Mouse (Mus musculus) ES-CJ7 (cell line): Measurements from ENCODE around the gene Gm42906.
A peak's percentile ranks its signal among the peaks of the same experiment; 100 is the strongest.

Source experiments
- DNase-seq: peaks from one replicate; pipeline ENCODE4 v3.0.0; 2011; ENCODE audit warnings: low read depth, low spot score

The Gm42906 gene

DNA sequence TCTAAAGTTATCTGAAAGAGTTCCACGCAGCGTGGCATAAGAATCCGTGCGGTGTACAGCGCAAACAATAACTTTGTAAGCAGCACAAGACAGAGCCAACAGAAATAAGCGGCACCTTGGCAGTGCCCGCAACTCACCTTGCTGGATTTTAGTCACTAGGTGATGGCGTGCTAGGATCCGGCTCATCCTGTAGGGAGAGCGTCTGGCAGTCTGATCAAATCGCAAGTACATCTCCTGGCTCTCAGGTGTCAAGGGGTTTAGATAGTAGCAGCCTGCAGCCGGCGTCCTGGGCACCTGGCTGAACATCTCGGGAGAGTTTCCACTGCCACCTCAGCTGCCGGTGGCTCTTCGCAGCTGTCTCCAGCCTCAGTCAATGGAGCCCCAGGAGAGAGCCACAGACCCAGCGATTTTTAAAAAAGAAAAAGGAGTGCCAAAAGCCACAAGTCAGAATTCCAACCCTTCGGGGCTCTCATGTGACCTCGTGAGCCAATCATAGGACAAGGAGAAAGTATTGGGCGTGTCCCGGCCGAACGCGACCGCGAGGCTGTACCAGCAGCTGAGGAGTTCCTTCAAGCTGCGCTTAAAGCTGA, 238.1 kb downstream of the Gm42906 start:
- peak; percentile 66 for DNase-seq

DNA sequence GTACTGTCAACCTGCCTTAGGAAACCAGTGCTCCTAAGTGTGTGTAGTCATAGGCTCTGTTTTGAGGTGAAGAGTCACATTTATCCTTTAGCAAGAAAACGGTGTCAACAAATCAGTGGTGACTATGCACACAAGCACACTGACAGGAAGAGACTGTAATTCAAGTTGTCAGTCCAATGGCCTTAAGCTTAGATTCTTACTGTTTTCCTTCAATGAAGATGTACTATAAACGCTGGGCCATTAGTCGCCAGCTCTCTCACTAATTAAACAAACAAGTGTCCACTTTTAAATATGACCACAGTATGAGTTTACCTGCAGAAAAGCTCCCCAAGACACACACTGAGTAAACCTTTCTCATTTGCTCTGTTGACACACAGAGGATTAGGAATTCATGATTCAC, 238.6 kb downstream of the Gm42906 start:
- DNase-seq: no peak

DNA sequence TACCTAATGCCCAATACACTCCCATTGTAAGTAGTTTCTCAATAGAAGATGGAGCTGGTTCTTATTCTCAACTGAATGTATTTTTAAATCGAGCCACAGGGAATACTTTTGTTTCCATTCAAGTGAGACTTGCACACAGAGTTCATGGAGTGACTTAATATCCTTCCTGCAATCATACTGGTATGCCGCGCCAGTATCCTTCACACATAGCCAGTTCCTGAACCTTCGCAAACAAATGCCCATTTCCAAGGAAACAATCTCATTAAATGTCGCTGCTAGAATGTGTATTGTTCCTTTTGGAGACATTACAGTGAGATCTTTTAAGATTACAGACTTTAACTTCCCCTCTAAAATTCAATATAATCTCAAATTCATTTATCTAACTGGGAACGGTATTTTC, 239.3 kb downstream of the Gm42906 start:
- DNase-seq: no peak

DNA sequence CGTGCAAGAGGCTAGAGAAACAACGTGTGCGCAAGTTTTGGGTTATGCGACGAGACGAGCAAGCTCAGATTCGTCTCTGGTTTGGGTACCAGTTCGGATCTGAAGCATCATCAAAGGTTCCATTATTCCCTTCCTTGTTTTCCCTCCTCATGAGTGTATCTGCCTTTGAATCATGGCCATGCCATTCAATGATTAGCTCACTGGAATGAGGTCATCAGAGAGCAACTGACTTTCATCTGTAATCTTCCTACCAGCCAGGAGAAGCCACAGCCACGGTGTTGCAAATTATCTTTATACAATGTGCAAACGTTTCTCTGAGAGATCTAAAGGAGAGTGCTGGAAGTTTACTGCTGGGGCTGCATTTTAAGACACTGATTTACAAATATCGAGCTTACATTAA, 240.6 kb downstream of the Gm42906 start:
- no peak for DNase-seq

DNA sequence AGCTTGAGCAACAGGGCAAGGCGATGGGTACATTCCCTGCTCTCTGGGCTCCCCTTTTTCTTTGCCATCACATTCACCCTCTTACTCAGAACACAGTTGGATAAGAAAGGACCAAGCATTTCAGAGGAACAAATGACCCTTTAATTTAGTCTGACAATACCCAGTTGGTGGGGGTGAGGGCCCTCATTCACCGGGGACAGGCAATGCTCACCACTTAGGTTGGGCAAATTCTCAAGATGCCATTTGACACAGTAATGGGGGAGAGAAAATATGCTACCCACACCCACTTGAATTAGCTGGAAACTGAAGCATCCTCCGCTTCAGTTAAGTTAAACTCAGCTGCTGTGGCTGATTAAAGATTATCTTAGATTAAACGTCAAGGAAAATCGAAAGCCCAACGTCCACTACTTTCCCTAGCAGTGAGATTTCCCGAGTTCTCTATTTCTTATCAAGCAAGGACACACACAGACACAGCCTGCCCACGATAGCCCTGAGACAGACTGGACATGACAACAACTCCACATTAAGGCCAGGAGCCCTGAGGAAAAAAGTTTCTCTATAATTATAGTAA, 242.6 kb downstream of the Gm42906 start:
- DNase-seq: no peak

DNA sequence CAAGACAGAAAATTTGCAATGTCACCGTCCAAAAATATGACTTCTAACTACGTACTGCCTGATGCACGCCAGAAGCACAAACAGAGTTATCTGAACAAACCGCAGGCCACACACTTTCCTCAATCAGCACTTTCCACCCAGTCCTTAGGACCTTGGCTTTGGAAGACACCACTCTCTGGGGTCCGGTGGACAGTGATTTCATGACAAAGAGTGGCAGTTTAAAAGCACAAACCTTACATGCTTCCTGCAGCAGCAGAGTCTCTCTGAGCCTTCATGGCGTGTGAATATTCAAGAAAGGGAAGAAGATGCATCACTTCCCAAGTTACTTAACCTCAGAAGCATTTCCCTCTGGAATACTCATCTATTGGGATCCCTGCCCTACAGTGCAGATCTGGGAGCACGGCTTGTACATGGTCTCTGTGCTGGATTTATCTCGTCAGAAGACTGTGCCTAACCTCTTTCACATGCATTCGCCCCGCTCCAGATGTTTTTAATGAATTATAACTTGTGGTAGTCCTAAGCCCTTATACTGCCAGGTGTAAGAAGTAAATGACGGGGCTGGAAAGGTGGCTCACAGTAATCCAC, 244.2 kb downstream of the Gm42906 start:
- no peak for DNase-seq

DNA sequence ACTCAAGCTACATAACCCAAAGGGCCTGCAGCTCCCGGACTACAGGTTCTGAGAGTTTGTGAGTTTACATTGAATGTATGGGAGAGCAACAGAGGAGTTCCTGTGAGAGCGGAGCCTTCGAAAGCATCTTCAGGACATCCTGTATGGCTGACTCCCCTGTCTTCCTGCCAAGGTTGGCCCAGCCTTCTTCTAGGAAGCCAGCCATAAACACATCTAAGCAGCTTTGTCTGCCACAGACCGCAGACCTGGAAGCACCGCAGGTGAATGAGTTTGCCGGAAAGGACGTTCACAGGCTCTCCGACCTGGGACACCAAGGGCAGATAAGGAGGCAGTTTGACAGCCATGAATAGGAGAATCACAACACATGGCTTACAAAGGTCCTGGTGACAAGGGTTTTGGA, 246.7 kb downstream of the Gm42906 start:
- DNase-seq: no peak

DNA sequence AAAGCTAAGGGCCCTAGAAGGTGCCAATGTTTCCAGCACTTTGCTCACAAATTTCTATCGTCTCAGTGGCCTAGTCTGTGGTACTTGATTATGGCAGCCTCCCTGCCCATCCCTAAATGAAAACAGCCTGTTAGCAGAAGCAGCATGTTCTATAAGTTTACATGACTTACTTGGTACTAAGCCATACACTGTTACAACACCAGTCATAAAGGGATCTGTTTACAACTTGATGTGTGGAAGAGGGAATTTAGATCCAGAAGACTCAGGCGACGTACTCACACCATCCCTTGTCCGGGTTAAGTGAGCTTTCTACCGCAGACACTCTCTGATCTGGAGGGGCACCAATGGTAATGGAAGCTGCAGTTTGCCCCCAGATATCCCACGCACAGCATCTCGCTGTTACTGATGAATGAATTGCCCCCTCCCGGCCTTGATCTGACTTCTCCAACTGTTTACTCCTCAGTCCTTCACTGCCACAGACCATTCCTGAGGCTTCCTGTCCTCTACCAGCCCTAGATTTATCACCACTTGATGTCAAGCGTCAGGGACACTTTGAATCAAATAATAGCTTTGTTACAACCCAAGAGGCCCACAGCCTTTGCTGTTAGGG, 247.7 kb downstream of the Gm42906 start:
- no peak for DNase-seq

DNA sequence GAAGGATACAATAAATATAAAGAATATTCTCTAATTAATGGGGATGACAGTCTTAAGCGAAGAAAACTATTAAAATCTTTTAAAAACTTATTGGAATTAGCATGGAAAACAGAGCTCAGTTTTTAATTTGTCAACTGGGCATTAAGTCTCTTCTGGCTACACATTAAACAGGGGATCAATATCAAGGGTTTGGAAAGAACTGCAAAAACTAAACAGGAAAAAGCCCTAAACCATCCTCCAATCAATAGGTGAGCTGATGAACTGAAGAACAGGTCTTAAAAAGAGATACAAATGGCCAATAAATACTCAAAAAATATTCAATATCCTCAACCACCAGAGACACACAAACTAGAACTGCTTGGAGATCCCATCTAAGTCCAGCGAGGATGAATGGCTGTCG, 250.8 kb downstream of the Gm42906 start:
- no peak for DNase-seq

DNA sequence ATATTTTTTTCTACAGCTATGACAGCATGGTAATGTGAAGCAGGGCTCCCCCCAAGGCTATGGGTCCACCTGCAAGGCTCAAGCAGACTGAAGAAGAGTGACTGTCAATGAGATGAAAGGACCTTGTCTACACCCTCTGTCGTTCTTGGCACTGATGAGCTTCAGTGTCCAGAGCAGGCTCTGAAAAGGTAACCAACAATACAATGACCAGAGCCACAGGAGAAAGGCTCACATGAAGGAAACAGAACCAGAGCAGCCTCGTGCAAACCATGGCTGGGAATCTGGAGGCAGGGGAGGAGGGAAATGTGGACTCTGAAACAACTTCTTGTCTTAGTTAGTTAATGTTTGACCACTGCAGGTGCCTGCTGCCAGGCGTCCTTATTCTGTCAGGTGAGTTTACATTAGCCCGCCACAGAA, 252.1 kb downstream of the Gm42906 start:
- no peak for DNase-seq

DNA sequence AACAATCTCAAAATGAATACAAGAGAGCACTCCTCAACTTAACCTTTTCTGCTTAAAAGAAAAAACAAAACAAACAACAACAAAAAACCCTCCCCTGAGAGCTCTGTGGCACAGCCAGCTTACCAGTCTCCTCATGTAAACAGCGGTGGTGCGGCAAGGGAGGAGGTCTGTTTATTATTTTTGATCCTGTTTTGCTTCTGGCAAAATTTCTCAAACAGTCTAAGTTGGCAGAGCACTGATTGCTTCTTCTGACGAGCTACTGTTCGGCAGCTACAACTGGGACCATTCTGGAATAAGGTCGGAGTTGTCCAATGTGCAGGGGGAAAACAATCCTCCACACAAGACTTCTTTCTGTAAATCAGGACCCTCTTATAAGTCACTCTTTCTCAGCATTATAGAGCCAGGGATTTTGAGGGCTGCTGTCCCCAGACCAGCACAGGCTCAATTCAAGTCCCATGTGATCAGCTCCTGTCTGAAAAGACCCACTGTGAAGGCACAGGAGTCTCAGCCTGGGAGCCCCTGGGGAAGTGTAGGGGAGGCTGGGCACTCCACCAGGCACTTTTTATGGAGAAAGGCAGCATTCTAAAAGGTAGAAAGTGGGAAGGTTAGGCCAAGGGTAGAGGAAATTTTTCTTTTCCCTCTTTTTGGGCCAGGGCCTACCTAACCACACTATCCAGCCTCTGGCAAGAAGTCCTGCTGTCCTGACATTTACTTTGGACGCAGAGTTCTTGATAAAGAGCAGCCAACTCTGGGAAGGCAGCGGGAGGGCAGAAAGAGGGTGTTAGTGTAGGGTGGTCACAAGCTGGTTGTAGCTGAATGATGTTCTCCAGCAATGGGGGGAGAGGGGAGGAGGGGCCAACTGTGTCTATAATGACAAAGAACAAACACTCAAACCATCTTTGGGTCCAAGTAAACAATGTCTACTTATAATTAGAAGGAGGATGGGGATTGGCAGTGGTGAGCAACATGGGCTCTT, 253.2 kb downstream of the Gm42906 start:
- DNase-seq: no peak

DNA sequence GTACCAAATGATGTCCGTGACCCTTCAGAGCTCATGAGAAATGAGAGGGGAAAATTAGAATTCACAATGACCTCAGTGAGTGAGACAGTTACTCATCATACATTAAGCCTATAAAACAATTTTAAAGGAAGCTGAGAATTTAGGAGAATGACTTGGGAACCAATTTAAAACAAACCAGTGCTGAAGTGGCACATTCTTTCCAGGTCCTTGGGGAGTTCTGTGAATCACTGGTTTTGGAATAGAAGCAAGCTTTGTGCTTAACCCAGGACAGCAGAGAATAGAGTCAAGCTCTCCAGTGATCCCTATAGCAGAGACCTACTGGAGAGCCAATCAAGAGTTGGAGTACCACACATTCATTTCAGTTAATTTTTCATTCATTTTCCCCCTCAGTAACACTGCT, 254.2 kb downstream of the Gm42906 start:
- no peak for DNase-seq

DNA sequence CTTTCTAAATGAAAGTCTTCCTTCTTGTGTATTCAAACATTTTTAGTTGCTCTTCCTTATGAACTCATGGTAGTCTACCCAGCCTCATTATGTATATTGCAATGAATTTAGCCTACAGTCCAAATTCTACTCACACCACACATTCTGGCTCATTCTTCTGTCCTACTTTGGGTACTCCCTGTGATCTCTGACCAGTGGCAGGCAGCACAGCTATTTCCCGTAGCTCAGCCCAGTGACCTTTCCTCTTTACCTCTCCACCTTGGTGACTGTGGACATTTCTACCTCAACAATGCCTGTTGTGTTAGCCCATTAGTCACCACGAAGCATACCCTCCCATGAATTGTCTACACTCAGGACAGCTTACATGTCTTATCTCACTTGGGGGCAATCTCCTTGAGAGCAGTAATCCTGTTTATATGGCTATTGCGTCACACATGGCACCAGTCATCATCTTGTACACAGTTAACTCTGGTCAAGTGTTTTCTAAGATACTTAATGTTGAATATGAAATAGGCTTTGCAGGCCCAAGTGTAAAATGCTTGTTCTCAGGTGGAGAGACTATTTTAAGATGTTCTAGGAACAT, 257.7 kb downstream of the Gm42906 start:
- no peak for DNase-seq

DNA sequence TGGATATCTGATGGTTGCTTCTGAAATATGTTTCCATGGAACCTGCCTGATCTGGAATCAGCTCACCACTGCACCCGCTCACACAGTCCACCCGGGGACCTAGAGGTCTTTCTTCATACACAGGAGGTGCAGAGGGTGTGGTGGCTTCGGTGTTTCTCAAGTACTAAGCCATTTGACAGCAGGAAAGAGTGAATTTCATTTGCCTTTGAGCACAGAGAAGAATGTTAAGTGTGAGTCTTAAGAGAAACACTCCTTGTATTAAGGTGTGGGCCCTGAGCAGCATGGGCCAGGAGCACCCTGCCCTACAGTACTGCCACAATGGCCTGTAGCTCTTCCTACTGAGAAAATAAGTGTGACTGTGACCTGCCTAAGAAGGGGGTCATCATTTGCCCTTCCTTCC, 259.8 kb downstream of the Gm42906 start:
- no peak for DNase-seq

DNA sequence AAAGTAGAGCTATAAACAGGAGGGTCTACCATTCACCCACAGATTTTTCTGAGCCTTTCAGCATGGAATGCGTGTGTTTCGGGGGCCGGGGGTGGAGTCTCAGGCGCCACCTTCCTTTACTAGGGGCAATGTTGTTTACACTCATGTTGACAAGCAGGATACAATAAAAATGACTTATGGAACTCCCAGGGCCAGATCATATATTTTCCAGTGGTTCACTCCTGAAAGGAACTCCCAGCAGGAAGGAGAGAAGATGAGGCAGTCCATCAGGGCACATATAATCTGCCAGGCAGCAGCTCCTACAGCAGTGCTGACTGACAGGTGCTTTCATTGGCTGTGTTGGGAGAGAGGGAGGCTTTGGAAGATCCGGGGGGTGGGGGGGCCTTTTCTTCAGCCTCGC, 260.3 kb downstream of the Gm42906 start:
- DNase-seq: no peak

DNA sequence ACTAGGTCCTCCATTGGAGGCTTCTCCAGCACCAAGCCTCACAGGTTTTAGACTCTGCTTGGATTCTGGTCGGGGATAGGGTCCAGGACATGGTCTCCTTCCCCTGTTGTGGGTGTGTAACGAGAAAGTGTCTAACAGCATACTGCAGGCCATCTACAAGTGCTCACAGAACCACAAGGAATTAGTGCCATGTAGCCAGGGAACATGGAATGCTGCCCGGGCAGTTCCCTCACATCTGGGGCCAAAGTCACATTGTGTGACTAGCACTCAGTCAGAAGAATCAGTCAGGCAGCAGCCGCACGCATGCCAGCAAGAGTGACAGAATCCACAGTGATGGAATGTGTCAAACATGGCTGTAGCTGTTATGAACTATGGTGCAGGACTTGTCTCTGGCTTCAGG, 261.7 kb downstream of the Gm42906 start:
- DNase-seq: no peak

DNA sequence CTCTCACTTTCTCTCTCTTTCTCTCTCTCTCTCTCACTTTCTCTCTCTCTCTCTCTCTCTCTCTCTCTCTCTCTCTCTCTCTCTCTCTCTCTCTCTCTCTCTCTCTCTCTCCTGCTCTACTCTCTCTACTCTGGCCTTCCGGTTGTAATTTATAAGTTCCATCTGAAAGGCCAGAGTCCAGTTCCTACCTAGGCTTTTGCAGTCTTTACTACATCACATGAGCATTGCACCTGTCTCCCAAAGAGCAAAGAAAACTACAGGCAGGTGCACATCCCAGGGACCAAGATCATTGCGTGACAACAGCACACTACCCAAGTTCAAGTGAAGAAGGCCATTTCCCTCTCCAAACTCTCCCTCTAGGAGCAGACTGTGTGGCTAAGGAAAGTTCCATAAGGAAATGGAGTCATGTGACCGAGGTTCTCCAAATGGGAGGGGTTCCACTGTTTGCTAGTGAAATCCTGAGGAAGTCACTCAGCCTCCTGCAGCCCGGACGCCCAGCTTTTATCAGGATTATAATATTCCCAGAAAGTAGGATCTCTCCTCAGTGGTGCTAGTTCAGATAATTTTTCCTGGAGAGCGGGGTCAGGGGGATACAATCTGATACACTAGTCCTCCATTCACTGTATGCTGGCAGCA, 262.5 kb downstream of the Gm42906 start:
- no peak for DNase-seq

DNA sequence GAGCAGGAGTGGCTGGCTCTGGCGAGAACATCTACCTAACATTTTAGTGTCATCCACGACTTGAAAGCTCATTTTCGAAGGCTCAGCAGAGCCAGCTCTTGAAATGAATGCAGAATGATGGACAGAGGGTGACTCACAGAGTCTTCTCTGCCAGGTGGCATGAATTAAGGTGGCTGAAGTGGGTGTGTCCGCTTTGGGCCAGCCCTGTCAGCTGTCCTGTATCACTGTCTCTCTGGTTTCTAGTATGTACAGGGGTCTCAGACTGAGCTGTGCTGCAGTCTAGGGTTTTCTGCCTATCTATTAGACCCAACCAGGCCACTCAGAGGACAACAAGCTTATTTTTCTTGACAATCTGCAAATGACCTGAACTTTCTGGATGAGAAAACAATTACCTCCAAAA, 263.1 kb downstream of the Gm42906 start:
- no peak for DNase-seq

DNA sequence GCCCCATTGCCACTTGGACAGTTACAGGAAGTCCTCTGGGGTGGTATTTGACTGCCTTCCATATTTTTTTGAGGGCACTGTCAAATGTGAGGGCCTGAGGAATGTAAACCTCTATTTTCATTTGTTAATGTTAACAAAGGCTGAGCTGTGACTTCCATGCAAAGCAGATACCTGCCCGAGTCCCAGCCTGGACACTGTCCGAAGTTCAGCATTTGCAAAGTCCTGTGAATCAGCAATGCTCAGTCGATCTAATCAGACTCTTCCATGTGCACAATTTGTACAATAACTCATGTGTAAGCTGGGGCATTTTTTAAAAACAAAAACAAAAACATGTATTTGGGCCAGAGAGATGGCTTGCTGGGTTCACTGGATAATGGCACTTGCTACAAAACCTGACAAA, 265.3 kb downstream of the Gm42906 start:
- DNase-seq: no peak

DNA sequence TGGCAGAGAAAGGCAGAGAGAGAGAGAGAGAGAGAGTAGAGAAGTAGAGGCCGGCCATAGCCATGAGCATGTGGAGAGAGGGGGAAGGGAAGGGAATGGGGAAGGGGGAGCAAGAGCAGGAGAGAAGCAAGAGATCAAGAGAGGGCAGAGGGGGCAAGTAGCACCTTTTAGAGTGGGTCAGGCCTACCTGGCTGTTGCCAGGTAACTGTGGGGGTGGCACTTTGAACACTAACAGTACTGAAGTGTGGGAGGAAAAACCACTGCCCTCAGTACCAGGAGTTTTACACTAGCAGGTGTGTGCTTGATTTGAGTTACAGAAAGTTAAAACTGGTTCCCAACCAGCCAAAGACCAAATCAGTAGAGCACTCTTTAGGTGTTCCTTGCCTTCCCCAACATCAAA, 272.7 kb downstream of the Gm42906 start:
- no peak for DNase-seq

DNA sequence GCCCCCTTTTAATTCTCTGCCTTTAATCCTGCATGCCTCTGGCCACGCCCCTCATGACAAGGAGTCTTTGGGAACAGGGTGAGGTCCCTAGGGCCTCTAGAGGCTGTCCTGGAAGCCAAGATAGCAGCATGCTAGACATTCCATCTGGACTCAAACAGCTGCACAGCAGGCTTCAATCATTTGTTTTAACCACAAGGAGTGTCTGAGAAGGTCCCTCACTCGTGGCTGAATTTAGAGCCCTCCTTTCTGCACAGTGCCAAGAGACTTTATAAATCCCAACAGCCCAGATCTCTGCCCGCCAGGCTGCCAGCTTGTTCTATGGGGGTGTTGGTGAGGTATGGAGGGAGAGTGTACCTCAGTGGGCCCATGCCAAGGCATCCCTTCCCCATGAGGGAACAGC, 273.2 kb downstream of the Gm42906 start:
- DNase-seq: peak; percentile 14
